Mouse (Mus musculus) left cerebral cortex, adult 18-20 months (tissue): Measurements from ENCODE around the gene Nt5c1a. TPM values are rescaled to one million over a fixed set of nuclear protein-coding genes. Genes with fewer than 3 reads are reported as not detected.

Source experiments
- DNase-seq, 2 experiments: peaks; one replicate each; pipeline ENCODE4 v3.0.0; 2021 to 2022; ENCODE audit warnings: low spot score in 2 of 2, mixed read lengths in 1 of 2
- total RNA-seq, 2 experiments: library from RNA; stranded (reverse); gene quantifications; 2 replicates each; pipeline ENCODE4 v1.2.3; 2021

Gene Nt5c1a
- total RNA-seq, 2 experiments from 2014 or later = 10.5 to 13.4 TPM

DNA sequence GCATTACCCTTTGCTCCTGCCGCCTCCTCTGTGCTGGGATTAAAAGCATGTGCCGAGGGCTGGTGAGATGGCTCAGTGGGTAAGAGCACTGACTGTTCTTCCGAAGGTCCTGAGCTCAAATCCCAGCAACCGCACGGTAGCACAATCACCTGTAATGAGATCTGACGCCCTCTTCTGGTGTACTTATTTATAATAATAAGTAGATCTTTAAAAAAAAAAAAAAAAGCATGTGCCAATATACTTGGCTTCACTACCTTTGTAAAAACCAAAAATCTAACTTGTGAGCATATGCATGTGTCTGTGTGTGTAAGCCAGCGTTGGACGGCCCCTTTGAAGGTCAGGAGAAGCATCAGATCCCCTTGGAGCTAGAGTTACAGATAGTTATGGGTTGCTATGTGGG is 9.7 kb downstream of the Nt5c1a start:
- no peak for DNase-seq

DNA sequence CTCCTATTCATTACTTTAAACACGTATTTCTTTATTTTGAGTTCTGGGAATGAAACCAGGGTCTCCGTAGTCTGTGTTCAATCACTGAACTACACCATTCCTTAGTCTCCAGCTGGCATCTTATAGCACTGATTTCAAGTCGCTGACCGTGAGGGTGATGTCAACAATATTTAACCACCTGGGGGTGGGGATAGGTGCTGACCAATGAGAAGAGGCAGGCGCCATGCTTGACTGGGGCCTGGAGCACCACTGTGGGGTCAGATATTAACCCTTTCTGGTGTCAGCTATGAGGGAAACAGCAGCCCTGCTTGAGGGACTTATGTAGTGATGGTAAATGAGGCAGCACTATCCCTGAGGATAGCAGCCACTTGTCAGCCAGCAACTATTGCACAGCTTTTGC is 10.1 kb downstream of the Nt5c1a start:
- no peak for DNase-seq

DNA sequence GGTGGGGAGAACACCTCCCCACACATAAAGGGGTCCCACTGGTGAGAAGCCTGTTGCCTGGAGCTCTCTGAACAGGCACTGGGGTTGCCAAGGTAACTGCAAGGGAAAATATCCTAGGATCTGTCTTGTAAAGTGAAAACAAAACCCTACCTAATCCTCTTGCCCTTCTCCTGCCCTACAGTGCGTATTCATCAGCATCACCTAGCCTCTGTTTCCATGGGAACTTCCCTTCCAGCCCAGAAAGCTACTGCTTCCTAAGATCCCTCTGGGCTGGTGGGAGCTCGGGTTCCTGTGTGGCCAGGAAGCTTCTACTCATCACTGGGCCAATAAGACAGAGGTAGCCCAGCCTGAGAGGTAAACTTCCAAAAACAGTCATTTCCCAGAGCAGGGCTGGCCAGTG is 11.0 kb downstream of the Nt5c1a start:
- DNase-seq = no peak

DNA sequence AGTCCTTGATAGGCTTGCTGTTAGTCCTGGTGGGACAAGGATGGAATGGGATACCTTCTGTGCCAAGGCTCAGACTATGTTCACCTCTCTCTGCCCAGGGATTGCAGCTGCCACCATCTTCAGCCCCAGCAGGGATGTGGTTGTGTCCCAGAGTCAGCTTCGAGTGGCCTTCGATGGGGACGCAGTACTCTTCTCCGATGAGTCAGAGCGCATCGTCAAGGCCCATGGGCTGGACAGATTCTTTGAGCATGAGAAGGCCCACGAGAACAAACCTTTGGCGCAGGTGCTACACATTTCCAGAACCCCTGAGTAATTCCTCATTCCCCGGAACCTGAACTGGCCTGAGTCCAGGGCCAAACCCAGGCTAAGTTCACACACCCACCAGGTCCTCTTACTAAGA is 12.7 kb downstream of the Nt5c1a start:
- no peak for DNase-seq

DNA sequence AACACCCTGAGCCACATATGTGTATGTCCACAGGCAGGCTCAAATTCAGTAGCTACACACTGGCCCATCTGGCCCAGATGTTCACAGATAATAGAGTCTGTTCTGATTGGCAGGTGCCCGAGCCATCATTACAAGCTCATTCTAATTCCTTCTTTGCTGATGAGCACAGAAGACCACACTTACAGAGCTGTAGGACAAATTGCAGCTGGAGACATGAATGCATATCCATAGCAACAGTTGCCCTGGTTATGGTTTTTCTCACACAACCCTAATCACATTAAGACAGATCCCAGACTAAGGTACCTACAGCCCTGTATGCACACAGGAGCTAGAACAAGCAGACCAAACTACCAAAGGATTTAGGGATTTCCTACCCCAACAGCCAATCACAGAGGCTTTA is 14.1 kb downstream of the Nt5c1a start:
- no peak for DNase-seq

DNA sequence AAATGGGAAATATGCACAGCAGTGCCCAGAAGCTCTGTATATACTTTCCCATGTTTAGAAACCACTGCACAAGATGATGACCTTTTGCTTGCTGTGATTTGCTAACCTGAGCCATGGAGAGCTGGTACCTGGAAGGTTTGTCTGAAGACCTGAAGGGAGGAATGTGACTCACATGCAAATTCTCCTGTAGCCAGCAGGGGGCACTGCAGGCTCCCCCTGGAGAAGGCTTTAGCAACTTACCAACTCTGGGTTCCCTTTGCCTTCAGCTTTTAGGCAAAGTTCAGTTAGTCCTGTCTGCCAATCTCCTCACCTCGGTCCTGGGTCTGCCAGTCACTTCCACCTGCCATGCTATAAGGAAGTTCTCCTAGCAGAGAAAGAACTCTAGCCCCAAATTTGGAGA is 15.5 kb downstream of the Nt5c1a start:
- DNase-seq = peak; percentile 32 to 53

DNA sequence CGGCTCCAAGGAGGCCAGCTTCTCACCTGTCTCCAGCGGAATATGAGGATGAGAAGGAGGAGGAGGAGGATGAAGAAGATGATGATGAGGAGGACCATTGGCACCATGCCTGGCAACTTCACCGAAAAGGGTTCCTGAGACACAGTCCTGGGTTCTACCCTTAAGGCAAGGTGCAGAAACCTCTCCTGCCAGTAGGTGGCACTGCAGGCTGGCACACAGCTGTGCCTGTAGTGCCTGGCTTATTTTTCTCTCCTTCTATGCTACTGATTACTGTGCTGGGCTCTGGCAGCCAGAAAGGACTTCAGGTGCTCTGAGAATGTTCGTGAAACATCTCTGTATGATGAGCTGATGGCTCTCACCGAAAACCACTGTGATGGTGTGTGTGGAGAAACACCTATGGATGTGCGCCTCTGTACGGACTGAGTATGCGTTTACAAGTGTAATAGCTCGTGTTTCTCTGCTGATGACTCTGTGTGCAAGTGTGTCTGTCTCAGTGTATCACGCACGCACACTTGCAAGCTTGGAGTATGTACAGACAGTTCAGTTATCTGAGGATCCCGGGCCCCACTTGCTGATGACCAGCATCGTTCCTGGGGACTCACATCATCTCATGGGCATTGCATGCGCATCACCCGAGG is 18.5 kb downstream of the Nt5c1a start:
- peak; percentile 65 to 80 for DNase-seq

DNA sequence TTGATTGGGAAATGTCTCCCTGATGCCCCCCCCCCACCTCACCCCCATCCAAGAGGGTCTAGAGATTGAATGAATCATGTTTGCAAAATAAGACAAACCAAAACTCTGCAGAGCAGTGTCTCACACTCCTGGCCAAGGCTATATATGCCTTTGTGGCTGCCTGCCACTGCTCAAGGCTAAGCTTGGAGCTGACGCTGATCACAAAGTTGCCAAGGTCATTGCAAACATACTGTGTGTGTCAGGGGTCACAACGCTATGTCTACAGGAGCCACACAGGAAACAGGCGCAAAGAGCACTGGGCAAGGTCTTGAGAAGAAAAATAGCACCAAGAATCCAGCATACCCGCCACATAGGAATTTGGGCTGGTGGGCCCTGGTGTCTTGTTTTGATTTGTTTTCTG is 19.3 kb downstream of the Nt5c1a start:
- no peak for DNase-seq

DNA sequence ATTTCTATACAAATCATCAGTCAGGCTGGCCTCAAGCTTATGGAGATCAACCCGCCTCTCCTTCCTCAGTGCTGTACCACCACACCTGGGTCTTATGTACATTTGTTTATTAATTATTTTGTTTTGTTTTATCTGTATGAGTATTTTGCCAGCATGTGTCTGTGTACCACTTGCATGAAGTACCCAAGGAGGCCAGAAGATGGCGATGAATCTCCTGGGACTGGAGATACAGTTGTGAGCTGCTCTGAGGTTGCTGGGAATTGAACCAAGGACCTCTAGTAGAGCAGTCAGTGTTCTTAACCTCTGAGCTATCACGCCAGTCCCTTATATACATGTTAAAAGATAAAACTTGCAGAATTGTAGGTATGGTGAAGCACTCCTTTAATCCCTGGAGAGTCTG is 22.0 kb downstream of the Nt5c1a start:
- no peak for DNase-seq

DNA sequence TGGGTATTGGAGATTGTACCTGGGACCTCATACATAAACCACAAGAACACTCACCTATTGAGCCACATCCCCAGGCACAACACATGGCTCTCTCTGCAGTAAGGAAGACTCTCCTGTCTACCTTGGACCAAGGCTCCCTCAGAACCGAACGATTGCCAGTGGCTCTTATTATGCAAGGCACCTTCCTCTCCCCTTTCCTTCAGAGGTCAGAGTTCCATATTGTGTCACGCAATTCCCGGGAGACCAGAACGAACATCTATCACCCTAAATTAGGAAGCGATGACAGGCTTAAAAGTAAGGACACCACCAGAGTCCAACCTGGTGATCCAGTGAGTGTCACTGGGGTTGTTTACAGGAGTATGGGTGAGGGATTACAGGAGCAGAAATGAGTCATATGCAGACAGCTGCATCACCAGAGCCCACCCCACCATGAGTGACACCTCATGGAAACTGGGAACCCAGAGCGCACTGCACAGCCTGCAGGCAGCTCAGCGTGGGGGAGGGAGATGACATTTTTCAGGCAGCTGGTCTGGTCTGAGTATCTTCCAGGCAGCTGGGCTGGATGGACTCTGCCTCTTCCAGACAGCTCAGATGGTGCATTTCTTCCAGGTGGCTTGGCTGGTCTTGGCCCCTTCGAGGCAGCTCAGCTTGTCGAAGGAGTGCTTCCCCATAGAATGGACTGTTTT is 24.6 kb downstream of the Nt5c1a start:
- no peak for DNase-seq

DNA sequence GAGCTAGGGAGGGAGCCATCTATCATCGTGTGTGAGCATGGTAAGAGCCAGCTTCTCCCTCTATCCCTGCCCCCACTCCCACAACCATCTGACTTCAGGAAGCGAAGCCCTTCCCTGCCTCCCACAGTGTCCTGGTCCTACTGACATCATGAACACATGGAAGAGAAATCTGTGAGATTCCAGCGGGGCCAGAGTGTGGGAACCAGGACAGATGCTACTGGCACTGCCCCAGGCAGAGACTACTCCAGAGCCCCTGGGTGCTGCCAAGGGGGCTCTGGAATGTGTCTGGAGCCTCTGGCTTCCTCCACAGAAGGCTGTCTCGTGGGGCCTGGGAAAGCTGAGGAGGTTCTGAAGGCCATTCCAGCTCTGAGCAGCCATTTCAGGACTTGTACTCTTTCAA is 26.4 kb downstream of the Nt5c1a start:
- DNase-seq = no peak

DNA sequence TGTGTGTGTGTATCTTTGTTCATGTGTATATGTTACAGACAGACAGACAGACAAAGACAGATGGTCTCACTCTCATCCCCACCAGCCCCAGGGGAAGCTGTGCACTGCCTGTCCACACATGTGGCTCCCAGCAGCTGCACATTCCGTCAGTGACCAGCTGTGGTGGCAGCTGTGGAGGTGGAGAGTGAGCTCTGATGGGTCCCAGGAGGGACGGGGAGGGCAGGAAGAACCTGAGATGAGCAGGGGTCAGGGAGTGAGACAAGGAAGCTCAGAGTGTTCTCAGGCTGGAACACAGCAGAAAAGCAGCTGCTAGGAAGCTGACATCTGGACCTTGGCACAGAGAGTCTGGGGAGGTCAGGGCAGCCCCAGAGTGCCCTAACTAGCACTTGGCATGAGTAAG is 27.0 kb downstream of the Nt5c1a start:
- DNase-seq = no peak

DNA sequence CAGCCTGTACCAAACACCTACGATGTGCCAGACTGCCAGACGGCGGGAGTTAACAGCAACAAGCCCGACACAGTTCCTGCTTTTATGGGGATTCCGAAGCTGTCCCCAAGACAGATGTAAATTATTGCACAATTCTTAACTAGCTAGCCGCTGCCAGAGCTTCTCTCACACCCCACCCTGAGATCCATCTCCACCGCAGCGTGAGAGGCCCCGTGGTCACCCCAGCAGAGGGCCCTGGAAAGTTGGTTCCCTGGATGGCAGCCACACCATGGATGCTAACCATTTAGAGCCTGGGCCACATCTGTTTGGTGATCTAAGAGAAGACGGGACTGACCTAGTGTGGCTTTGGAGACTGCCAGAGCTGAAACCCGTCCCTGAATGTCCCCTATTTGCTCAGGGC is 27.9 kb downstream of the Nt5c1a start:
- DNase-seq = no peak

DNA sequence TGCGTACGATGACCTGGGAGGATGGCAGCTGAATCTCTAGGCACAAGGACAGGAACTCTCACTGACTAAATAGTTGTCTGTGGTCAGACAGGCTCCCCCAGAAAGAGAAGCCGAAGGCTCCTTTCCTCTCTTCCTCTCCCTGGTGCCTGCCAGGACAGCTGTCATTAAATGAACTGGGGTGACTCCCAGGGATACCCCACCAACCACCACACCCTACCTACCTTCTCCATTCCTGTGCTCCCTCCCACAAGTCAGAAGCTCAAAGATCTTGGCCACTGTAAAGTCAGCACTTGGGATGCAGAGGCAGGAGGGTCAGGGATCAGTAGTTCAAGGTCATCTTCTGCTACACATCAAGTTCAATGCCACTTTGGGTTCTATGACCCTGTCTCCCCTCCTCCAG is 31.5 kb downstream of the Nt5c1a start:
- DNase-seq = no peak

DNA sequence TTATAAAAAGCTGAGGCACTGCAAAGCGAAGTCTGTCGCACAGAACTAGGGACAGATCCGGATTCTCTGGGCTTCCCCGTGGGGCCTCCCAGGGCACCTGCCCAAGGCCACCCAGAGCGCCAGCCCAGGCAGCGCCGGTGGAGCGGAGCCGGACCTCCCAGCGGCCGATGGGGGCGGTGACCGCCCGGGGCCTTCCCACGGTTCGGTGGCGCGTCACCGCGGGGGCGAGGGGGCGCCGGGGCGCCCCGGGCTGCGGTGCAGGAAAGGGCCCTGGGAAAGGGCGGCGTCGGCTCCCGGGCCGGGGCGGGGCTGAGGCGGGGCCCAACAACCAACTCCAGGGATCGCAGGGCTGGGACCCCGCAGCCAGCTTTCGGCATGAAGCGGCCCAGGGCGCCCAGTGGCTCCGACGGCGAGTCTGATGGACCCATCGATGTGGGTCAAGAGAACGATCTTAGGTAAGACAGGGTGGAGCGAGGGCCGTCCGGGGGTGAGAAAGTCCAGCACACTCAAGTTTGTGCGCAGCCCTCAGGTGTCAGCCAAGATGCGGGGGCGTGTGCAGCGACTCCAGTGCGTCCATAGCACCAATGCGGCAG is 32.3 kb downstream of the Nt5c1a start, which contains the start of gene Heyl:
Heyl (plus strand) TSS at position 65 of the 593 bp plus-strand sequence.
- no peak for DNase-seq

DNA sequence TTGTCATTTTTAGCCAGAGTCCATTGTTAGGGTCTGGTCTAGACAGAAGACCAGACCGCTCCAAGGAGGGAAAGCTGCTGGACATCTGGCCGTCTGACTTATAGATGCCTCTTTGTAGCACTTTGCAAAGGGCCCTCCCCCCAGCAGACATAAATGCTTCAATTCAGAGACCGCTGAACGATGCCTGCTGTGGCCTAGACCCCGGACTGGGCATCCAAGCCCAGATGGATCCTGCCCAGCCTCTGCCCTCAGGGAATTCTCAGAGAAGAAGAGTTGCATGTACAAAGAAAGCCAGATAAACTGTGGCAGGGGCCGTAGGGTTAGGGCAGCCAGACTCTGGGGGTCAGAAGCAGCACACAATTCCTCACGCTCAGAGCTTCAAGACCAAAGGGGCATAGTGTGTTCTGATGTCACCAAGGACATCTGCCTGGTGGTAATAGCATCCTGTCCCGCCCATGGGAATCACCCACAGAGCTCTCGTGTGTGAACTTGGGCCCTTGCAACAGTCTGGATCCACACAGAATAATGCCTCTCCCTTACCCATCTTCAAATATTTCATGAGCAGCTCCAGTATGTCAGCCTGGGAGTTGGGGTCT is 34.6 kb downstream of the Nt5c1a start:
- DNase-seq = no peak

DNA sequence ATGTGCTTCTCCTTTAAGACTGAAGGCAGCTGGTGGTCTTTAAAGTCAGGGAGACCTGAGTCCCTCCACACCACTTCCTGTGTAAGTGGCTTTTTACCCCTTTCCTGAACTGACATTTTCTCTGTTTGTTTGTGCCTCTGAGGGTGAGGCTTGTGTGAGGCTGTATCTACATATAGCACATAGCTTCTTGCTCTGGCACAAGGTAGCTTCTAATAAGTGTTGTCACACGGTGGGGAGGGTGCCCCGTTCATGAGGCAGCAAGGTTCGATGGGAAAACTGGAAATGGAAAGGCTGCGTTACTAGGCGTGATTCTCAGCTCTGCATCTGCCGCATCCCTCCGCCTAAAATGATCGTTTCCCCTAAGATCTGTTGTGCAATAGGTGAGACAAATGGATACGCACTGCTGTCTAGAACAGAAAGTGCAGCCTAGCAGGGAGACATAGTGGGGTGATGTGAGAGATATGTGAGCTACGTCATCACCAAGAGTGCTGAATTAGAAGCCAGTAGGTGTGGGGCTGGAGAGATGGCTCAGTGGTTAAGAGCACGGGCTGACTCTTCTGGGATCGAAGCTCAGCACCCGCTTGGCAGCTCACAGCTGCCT is 35.2 kb downstream of the Nt5c1a start:
- DNase-seq = no peak

DNA sequence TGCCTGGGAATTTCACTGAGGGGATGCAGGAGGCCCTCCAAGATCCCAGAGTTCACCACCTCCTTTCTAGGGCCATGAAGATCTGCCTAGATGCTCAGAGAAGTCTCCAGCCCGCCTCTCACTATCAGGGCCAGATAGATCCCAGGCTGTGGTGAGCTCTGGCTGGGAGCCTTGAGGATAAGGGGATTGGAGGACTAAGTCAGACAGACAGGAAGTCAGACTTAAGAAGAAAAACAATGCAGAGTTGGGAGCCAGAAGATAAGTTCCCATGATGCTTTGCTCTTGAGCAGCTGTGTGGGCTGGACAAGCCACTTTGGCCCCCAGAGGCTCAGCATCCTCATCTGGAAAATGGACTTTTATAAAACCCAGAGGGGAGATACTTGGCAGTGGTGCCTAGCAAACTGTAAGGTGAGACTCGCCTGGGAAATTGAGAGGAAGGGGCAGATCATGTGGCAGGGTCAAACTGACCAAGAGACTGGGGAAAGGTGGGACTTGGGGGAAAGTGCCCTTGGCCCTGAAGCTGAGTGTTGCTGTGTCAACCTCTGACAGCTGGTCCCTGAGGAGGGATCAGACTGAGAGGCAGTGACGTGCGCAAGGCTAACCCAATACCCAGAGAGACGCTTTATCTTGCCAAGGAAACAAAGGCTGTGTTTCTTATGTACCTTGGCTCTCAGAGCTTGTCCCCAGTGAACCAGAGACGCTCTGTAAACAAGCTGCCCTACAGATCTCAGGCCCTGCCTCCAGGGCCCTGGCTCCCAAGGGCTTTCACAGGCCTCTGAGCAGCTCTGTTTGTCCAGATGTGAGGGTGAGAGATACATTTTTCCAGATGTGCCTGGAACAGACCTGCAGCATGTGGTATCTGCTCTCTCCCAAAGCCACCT is 36.3 kb downstream of the Nt5c1a start:
- no peak for DNase-seq

DNA sequence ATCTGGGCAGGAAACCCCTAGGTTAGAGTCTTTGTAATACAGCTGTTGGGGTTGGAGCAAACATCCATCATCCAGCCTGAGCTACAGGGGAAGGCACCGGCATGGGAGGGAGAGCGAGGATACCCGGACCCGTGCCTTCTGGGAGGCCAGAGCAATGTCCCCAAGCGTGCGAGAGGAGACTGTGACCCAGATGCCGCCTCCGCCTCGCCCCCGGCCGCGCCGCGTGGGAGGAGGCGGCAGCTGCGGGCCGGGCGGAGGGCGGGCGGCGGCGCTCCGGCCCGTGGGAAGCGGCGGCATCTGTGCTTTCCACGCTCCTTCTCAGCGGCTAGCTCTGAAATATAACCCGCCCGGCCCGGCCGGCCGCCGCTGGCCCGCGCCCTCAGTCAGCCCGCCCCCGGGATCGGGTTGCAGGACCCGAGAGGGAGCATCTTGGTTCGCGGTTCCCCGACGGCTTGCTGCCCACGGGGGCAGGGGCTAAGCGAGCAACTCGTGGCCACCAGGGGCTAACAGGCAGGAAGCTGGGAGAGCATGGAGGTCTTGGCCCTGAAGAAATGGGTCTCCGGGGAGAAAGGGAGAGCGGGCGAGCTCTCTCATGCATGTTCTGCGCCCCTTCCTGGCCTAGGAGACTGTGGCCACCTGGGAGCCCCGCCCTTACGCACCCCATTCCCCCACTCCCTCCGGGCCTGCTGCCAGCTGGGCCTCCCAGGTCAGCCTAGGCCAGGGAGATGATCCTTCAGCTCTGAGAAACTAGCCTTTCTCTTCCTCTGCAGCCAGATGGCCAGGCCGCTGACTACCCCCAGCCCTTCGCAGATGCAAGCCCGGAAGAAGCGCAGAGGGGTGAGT is 38.3 kb downstream of the Nt5c1a start:
- DNase-seq = no peak

DNA sequence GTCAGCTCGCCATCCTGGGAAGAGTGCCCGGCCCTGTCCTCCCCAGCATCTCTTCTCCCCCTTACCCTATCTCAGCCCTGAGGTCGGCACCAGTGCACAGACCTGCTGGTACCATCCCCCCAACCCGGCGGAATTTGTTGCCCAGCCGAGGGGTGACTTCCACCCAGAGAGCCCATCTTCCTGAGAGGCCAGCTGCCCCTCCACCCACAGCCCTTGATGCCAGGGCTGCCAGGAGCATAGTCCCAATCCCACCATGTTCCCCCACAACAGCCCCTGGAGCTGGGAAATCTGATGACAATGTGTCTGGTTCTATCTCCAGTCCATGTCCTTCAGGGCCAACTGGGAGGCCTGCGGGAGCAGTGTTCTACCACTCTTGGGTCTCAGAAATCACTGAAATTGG is 44.9 kb downstream of the Nt5c1a start:
- DNase-seq = no peak
